In genomic region chr11:67888521-67888920, GRCm38 (mm10) we compare ENCODE assay signal across 29 mouse cellular contexts. TPM values are rescaled to one million over a fixed set of nuclear protein-coding genes. Genes with fewer than 3 reads are reported as not detected.
DNase-seq lines count a peak whose midpoint lies in the region; ATAC-seq and TF ChIP-seq lines count a peak whose summit lies in the region.
"Had no signal": no experiment of that assay in that cellular context is flagged by ENCODE, and none has a peak within 500 bp of the region (broad histone marks: within the 10 kb centered on the region; RNA-seq: fewer than 3 reads in every experiment).

No protein-coding gene starts in this region.

- DNase-seq in heart, adult 9 months (ENCODE audit: low spot score in 2 of 2), result no peak
- DNase-seq in layer of hippocampus, adult 2 months (ENCODE audit: low spot score in 2 of 2), result no peak
- no peak for DNase-seq in layer of hippocampus, adult 8-10 months (ENCODE audit: low spot score in 2 of 2)
- DNase-seq in telencephalon, adult 2 months (ENCODE audit: low read depth, low spot score), result peak; percentile 66
- DNase-seq: adrenal gland, postnatal 25 days; B cell, adult 2 months; cerebellum, adult 18-20 months; cerebellum, postnatal 10 days; gastrocnemius, postnatal 10 days; heart, postnatal 14 days; kidney, adult 8-10 months; kidney, postnatal 4 days; layer of hippocampus, adult 9-11 months; liver, postnatal 0 days; lung, postnatal 36 days had no signal

- peaks cover 12% of the 10 kb centered on the region for H3K4me1 ChIP-seq in heart, embryonic 13.5 days
- H3K4me1 ChIP-seq in cortical plate, adult 2 months (ENCODE audit: control insufficient read depth, insufficient read depth, low read length), result peaks cover 8% of the 10 kb centered on the region
- H3K4me1 ChIP-seq: embryonic facial prominence, embryonic 10.5 days; embryonic facial prominence, embryonic 15.5 days; hindbrain, embryonic 13.5 days; liver, embryonic 12.5 days had no signal

- H3K9me3 ChIP-seq in heart, embryonic 13.5 days, result peaks cover 5% of the 10 kb centered on the region
- H3K9me3 ChIP-seq: hindbrain, embryonic 13.5 days had no signal

- H3K4me3 ChIP-seq in heart, embryonic 13.5 days, result no peak overlapping the region
- no peak overlapping the region for H3K4me3 ChIP-seq in layer of hippocampus, adult 2 months
- H3K4me3 ChIP-seq in cortical plate, adult 2 months (ENCODE audit: insufficient read depth, low read length), result no peak overlapping the region
- H3K4me3 ChIP-seq: embryonic facial prominence, embryonic 10.5 days; embryonic facial prominence, embryonic 15.5 days; hindbrain, embryonic 13.5 days; liver, embryonic 12.5 days had no signal

- H3K9ac ChIP-seq in heart, embryonic 13.5 days, result no peak overlapping the region
- H3K9ac ChIP-seq: embryonic facial prominence, embryonic 15.5 days; hindbrain, embryonic 13.5 days; liver, embryonic 12.5 days; liver, postnatal 0 days had no signal

- no peak for TF ChIP-seq POLR2A in cortical plate, adult 2 months (IDR thresholded peaks at IDR 0.05; ENCODE audit: extremely low read depth, insufficient read depth, low read length)

- H3K27me3 ChIP-seq in heart, embryonic 13.5 days (replicated peaks), result no peaks in the 10 kb centered on the region
- H3K27me3 ChIP-seq: embryonic facial prominence, embryonic 15.5 days; hindbrain, embryonic 13.5 days; liver, embryonic 12.5 days had no signal

- no peak for TF ChIP-seq CTCF in layer of hippocampus, adult 2 months (conservative IDR thresholded peaks at IDR 0.05)
- no peak for TF ChIP-seq CTCF in cortical plate, adult 2 months (IDR thresholded peaks at IDR 0.05; ENCODE audit: extremely low read depth, insufficient read depth, low read length)

- ATAC-seq in heart, embryonic 13.5 days (ENCODE audit: extremely low read depth, insufficient number of reproducible peaks, low FRiP score, low TSS enrichment), result no peak
- ATAC-seq: forebrain, embryonic 14.5 days; intestine, embryonic 16.5 days; liver, embryonic 12.5 days; liver, postnatal 0 days; midbrain, embryonic 16.5 days had no signal

- H3K4me2 ChIP-seq in heart, embryonic 13.5 days, result peak overlapping the region; percentile 32
- H3K4me2 ChIP-seq: embryonic facial prominence, embryonic 15.5 days; hindbrain, embryonic 13.5 days; liver, embryonic 12.5 days; midbrain, embryonic 11.5 days had no signal

- H3K27ac ChIP-seq in heart, embryonic 13.5 days (replicated peaks), result peak overlapping the region; percentile 20; the same call in 1 of the 2 replicates
- peak overlapping the region; percentile 12; the same call in 1 of the 2 replicates for H3K27ac ChIP-seq in layer of hippocampus, adult 2 months
- H3K27ac ChIP-seq in cortical plate, adult 2 months (ENCODE audit: insufficient read depth, low read length), result peak overlapping the region; percentile 90
- H3K27ac ChIP-seq: embryonic facial prominence, embryonic 10.5 days; embryonic facial prominence, embryonic 15.5 days; hindbrain, embryonic 13.5 days; kidney, postnatal 0 days; liver, embryonic 12.5 days had no signal

- WGBS in heart, embryonic 13.5 days, result 26% methylated on average over 5 of the region's 5 CpGs

- no peaks in the 10 kb centered on the region for H3K36me3 ChIP-seq in heart, embryonic 13.5 days
- H3K36me3 ChIP-seq: embryonic facial prominence, embryonic 10.5 days; embryonic facial prominence, embryonic 15.5 days; hindbrain, embryonic 13.5 days; liver, embryonic 12.5 days had no signal

RNA-seq across cellular contexts. Expression of gene Usp43, which starts 33.4 kb away (rescaled TPM):
- 0.80 and 0.87 TPM in 2 replicates for polyA plus RNA-seq in heart, embryonic 13.5 days (2015; fragmentation: Nextera tagmentation; extraction: Ambion mirVana)
- under 1 TPM; 0.91 to 0.95 TPM for total RNA-seq in layer of hippocampus, adult 2 months (2021)
- total RNA-seq in layer of hippocampus, adult 8-10 months (2022), result 1 to 10 TPM in 3 of 4 experiments, under 1 TPM in 1; 0.74 to 1.4 (median 1.0) TPM
- polyA plus RNA-seq in cortical plate, adult 2 months (2012; rRNA removed), result 6.1 and 7.6 TPM in 2 replicates
- total RNA-seq: granulocyte monocyte progenitor cell, adult 5-6 weeks; megakaryocyte, adult 5-6 weeks; neutrophil, adult 5-6 weeks had no signal
- polyA plus RNA-seq: liver, postnatal 0 days had no signal

Comparison
In these comparisons a context has a peak if more than half of its experiments do, and no peak if none do; other contexts are left out.
1. H3K27ac ChIP-seq: peak in every context shown above with its lines; median percentile 90 in cortical plate, adult 2 months; 20 in heart, embryonic 13.5 days; 12 in layer of hippocampus, adult 2 months.